Mouse (Mus musculus): ENCODE data around the gene Inha.

GRCm38 (mm10) chr1:75533325-75534252 is 26.7 kb downstream of the Inha start:
- no peak for TF ChIP-seq GATA1 (IDR thresholded peaks at IDR 0.05; ENCODE audit: borderline replicate concordance, low read length)
- TF ChIP-seq FLI1 (IDR thresholded peaks at IDR 0.05; ENCODE audit: low read length): no peak

Measured in megakaryocyte, embryonic 14.5 days (primary cell).